Mouse (Mus musculus): ENCODE measurements around the gene Tuft1. TPM values are rescaled to one million over a fixed set of nuclear protein-coding genes. Genes with fewer than 3 reads are reported as not detected.
"Not testable (repeated sequence)": the region's sequence is repeated elsewhere in the genome, so short reads cannot be mapped to it uniquely, and the experiment has no call there.

The Tuft1 gene
- polyA plus RNA-seq, 1 experiment from 2014 or later = 16.9 TPM

- H3K9ac ChIP-seq (replicated peaks; ENCODE audit: low read depth) = no peak overlapping the region
- no peaks in the 10 kb centered on the region for H3K27me3 ChIP-seq (replicated peaks; ENCODE audit: insufficient read depth, low read length)
- no peak overlapping the region for H3K4me2 ChIP-seq (replicated peaks; ENCODE audit: low read depth, low read length)
- H3K4me1 ChIP-seq (ENCODE audit: insufficient read depth, low read depth, low read length) = no peaks in the 10 kb centered on the region
- H3K4me3 ChIP-seq (ENCODE audit: low read depth, low read length) = no peak overlapping the region
- WGBS = 71% methylated on average over 6 of the region's 6 CpGs
- no peak overlapping the region for H3K27ac ChIP-seq (ENCODE audit: low read length)
- TF ChIP-seq CTCF (IDR thresholded peaks at IDR 0.05) = no peak
- no peak for TF ChIP-seq EP300 (IDR thresholded peaks at IDR 0.05)
- ATAC-seq (no peak), DNase-seq (ENCODE audit: low spot score) (no peak)
- H3K9me3 ChIP-seq (ENCODE audit: low read length) = no peaks in the 10 kb centered on the region
- H3K36me3 ChIP-seq (ENCODE audit: insufficient read depth, low read length) = no peaks in the 10 kb centered on the region
Observed at GRCm38 (mm10) chr3:94683646-94684045, 25.0 kb upstream of the Tuft1 start.

- Histone ChIP-seq H3K27me3 (replicated peaks; ENCODE audit: insufficient read depth, low read length) (no peaks in the 10 kb centered on the region), H3K9me3 (ENCODE audit: low read length) (no peaks in the 10 kb centered on the region), H3K36me3 (ENCODE audit: insufficient read depth, low read length) (no peaks in the 10 kb centered on the region), H3K4me1 (ENCODE audit: insufficient read depth, low read depth, low read length) (no peaks in the 10 kb centered on the region), H3K9ac (replicated peaks; ENCODE audit: low read depth) (no peak overlapping the region), H3K4me2 (replicated peaks; ENCODE audit: low read depth, low read length) (no peak overlapping the region; the same call in 1 of the 2 replicates), H3K4me3 (ENCODE audit: low read depth, low read length) (no peak overlapping the region), H3K27ac (ENCODE audit: low read length) (no peak overlapping the region; the same call in 1 of the 2 replicates)
- TF ChIP-seq CTCF (IDR thresholded peaks at IDR 0.05) (no peak), EP300 (IDR thresholded peaks at IDR 0.05) (peak; percentile 84)
- 56% methylated on average over 16 of the region's 16 CpGs for WGBS
- DNase-seq (ENCODE audit: low spot score) = peak; percentile 90
- ATAC-seq = peak; percentile 93
Observed at GRCm38 (mm10) chr3:94680783-94681182, 22.1 kb upstream of the Tuft1 start.

DNA sequence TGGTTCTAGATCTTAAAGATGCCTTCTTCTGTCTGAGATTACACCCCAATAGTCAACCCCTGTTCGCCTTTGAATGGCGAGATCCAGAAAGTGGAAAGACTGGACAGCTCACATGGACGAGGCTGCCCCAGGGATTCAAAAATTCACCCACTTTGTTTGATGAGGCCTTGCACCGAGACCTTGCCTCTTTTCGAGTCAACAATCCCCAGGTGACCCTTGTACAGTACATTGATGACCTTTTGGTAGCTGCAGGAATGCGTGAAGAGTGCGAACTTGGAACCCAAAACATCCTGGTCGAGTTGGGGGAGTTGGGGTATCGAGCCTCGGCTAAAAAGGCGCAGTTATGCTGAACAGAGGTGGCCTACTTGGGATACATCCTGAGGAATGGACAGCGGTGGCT lies 21.4 kb upstream of the Tuft1 start:
- not testable (repeated sequence) for H3K4me3 ChIP-seq (ENCODE audit: low read depth, low read length)

DNA sequence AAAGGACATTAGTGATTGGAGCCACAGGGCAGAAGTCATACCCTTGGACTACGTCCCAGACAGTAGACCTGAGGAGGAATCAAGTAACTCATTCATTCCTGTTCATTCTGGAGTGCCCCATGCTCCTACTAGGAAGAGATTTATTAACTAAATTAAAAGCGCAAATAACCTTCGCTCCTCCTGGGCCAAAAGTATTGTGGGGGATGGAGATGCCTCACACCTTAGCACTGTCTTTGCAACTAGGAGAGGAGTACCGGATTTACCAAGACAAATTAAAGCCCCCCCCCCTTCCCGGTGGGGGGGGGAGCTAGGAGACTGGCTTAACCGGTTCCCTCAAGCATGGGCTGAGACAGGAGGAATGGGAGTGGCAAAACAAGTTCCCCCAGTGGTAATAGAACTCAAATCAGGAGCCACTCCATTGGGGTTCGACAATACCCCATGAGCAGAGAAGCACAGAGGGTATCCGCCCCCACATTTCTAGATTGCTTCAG lies 20.7 kb upstream of the Tuft1 start:
- H3K36me3 ChIP-seq (ENCODE audit: insufficient read depth, low read length) = no peaks in the 10 kb centered on the region
- 41% methylated on average over 8 of the region's 8 CpGs for WGBS
- TF ChIP-seq CTCF (IDR thresholded peaks at IDR 0.05) = no peak
- 0 out of 2 replicates have a peak, but pooled peaks have one; percentile 51 for TF ChIP-seq EP300 (IDR thresholded peaks at IDR 0.05)
- H3K27me3 ChIP-seq (replicated peaks; ENCODE audit: insufficient read depth, low read length) = no peaks in the 10 kb centered on the region
- no peak overlapping the region for H3K9ac ChIP-seq (replicated peaks; ENCODE audit: low read depth)
- ATAC-seq (peak; percentile 65), DNase-seq (ENCODE audit: low spot score) (peak; percentile 64)
- no peak overlapping the region for H3K27ac ChIP-seq (ENCODE audit: low read length)
- no peak overlapping the region for H3K4me3 ChIP-seq (ENCODE audit: low read depth, low read length)
- H3K9me3 ChIP-seq (ENCODE audit: low read length) = no peaks in the 10 kb centered on the region
- no peak overlapping the region for H3K4me2 ChIP-seq (replicated peaks; ENCODE audit: low read depth, low read length)
- H3K4me1 ChIP-seq (ENCODE audit: insufficient read depth, low read depth, low read length) = no peaks in the 10 kb centered on the region

More for the DNA sequence above, 21.4 kb upstream of the Tuft1 start:
- H3K9me3 ChIP-seq (ENCODE audit: low read length); H3K9ac ChIP-seq (replicated peaks; ENCODE audit: low read depth); H3K36me3 ChIP-seq (ENCODE audit: insufficient read depth, low read length); H3K4me2 ChIP-seq (replicated peaks; ENCODE audit: low read depth, low read length); H3K27me3 ChIP-seq (replicated peaks; ENCODE audit: insufficient read depth, low read length); ATAC-seq; H3K4me1 ChIP-seq (ENCODE audit: insufficient read depth, low read depth, low read length); DNase-seq (ENCODE audit: low spot score); H3K27ac ChIP-seq (ENCODE audit: low read length): not testable (repeated sequence)
- WGBS = 80% methylated on average over 12 of the region's 12 CpGs

DNA sequence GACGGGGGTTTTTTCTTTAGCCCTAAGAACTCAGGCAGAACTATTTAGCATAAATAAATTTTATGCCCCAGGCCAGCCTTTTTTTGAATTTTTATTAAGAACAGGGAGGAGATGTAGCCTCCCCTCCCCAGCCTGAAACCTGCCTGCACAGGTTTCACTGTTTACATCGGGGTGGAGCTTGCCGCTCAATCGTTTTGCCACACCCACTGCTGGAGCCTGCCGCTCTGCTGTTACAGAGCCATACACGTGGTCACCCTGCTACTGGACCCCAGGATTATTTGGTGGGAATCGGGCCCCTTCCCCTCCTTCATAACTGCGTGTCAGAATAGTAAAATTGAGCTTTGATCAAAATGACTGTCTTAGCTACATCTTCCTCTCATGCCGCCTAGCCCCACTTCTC lies 16.4 kb upstream of the Tuft1 start:
- not testable (repeated sequence) for H3K4me2 ChIP-seq (replicated peaks; ENCODE audit: low read depth, low read length); H3K9me3 ChIP-seq (ENCODE audit: low read length); H3K9ac ChIP-seq (replicated peaks; ENCODE audit: low read depth); H3K4me1 ChIP-seq (ENCODE audit: insufficient read depth, low read depth, low read length); H3K4me3 ChIP-seq (ENCODE audit: low read depth, low read length); DNase-seq (ENCODE audit: low spot score); H3K27ac ChIP-seq (ENCODE audit: low read length); H3K27me3 ChIP-seq (replicated peaks; ENCODE audit: insufficient read depth, low read length); ATAC-seq; H3K36me3 ChIP-seq (ENCODE audit: insufficient read depth, low read length)
- 70% methylated on average over 9 of the region's 9 CpGs for whole genome bisulfite sequencing

GRCm38 (mm10) chr3:94665896-94666295 lies 7.2 kb upstream of the Tuft1 start:
- not testable (repeated sequence) for H3K4me1 ChIP-seq (ENCODE audit: insufficient read depth, low read depth, low read length); H3K27ac ChIP-seq (ENCODE audit: low read length)
- ATAC-seq = peak; percentile 63

More at GRCm38 (mm10) chr3:94665896-94666295, 7.2 kb upstream of the Tuft1 start:
- WGBS = 10% methylated on average over 7 of the region's 7 CpGs
- H3K9ac ChIP-seq (replicated peaks; ENCODE audit: low read depth); H3K36me3 ChIP-seq (ENCODE audit: insufficient read depth, low read length); H3K4me3 ChIP-seq (ENCODE audit: low read depth, low read length); H3K4me2 ChIP-seq (replicated peaks; ENCODE audit: low read depth, low read length); H3K27me3 ChIP-seq (replicated peaks; ENCODE audit: insufficient read depth, low read length); H3K9me3 ChIP-seq (ENCODE audit: low read length): not testable (repeated sequence)
- peak; percentile 51 for DNase-seq (ENCODE audit: low spot score)
